Mouse (Mus musculus): Measurements from ENCODE around the gene Zfp639. TPM values are rescaled to one million over a fixed set of nuclear protein-coding genes. Genes with fewer than 3 reads are reported as not detected.

Gene Zfp639
- total RNA-seq, 2 experiments from 2014 or later: 36.4 to 42.9 TPM

- DNase-seq: no peak
These were observed 4.2 kb upstream of the Zfp639 start for GRCm38 (mm10) chr3:32505841-32506240.

DNA sequence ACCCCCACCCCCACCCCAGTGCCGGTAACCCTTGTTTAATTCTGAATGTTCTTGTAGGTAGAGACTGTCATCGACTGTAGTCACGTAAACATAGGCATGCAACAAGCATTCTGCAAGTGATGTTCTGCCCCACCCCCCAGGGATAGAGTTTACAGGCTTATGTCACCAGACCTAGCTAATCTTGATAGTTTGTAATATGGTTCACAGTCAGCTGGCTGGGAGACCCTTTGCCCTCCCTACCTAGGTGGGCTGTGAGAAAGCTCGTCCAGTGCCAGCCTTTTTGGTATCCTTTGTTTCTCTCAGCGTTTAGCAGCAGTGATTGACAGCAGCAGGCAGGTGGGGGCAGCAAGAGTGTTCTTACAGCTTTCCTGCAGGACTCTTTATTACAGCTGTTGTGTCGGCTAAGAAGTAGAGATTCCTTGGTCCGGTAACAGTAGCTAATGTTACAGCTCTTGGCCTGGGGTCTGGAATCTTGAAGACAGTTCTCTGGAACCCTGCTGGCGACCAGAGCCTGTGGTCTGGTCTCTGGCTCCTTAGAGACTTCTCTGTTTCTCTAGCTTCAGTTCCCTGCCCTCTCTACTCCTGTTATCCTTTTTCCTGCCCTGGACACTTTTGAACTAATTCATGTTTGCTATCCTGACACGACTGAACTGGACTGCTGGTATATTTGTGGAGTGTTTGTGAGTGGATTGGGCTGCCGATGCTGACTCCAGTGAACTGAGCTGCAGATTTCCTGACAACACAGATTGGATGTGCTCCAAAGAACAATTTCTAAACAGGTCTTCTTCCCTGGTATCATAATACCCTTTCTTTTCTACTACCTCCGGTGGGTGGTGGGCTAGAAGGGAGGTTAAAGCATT, 3.5 kb upstream of the Zfp639 start:
- no peak for DNase-seq

- peak; percentile 52 to 64 for DNase-seq
These were observed 1.3 kb upstream of the Zfp639 start for GRCm38 (mm10) chr3:32508666-32509324.

- peak; percentile 91 to 92 for DNase-seq
These were observed 524 bp downstream of the Zfp639 start for GRCm38 (mm10) chr3:32510375-32511190.

DNA sequence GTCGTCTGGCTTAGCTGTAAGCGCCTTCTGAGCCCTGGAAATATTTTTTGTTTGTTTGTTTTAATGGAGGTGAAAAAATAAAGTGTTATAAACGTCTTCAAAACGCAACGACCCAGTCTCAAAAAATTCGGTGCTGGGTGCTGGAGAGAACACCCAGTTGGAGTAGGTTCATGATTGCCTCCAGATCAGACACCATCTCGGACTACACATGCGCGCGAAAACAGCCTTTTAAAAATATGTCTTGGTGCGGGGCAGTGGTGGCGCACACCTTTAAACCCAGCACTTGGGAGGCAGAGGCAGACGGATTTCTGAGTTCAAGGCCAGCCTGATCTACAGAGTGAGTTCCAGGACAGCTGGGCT, 1.1 kb downstream of the Zfp639 start:
- DNase-seq: peak in 1 of 2 experiments; percentile 21

GRCm38 (mm10) chr3:32512686-32513284, 2.7 kb downstream of the Zfp639 start:
- DNase-seq: no peak

DNA sequence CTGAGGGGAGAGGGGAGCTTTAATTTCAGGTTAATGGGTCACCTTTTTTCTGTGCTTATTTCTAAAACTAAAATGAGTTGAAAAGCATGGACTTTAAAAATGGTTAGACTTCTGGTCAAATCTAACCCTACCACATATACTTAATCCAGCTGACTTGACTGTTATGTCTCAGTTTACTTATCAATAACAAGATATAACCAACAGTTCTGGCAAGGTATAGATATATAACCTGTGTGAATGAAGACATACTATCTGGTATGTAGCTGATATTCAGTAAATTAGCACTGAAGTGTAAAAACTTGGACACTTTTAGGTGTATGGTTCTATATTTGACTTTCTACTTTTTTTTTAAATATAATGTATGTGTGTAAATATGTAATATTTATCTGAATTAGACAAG, 3.5 kb downstream of the Zfp639 start:
- DNase-seq: no peak

DNA sequence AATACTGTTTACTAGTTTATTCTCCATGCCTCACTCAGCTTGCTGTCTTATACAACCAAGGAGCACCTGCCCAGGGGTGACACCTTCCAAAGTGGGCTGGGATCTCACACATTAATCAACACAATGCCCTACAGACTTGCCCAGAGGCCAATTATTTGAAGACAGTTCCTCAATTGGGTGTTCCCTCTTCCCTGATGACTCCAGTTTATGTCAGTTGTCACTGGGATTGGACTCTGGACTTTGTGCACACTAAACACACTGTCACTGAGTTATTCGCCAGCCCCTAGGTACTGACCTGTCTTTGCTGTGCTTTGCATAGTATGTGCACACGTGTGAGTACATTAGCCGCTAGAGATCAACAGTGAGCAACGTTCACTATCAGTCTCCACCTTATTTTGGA, 17.1 kb downstream of the Zfp639 start:
- no peak for DNase-seq

- DNase-seq: peak; percentile 92 to 94
These were observed 19.3 kb downstream of the Zfp639 start, which contains the start of gene Mfn1 for GRCm38 (mm10) chr3:32529303-32529898. Gene Mfn1 (plus strand): TSS chr3:32529465.

DNA sequence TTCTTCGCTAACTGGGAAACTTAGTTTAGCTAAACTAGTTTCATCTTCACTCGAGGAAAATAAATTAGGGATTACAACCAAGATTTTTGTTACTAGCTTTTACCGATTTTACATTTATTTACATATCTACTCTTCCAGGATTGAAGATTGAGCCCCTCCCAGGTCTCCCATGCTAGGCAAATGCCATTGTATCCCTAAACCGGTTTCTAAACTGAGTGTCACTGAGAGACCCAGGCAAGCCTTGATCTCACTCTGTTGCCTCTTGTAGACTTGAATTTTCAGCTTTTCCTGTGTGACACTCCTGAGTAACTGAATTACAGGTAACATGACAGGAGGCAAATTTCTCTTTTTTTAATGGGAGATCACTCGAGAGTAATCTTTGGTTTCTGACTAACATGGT, 20.0 kb downstream of the Zfp639 start:
- no peak for DNase-seq

- DNase-seq: no peak
These were observed 25.6 kb downstream of the Zfp639 start for GRCm38 (mm10) chr3:32535692-32536091.

DNA sequence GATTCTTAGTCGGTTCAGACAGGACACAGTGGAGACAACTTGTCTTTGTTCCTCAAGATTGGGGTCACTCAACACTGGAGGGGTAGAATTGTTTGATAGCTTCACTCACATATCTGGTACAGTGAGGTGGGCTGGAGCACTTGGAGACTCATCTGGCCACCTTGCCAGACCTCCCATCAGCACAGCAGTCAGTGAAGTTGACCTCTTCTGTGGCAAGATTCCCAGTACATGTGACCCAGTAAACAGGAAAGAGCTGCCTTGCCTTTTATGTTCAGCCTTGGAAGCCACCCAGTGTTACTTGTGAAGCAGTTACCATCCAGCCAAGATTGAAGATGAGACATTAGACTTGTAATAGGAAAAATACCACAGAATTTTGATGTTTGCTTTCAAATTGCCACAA, 27.5 kb downstream of the Zfp639 start:
- peak; percentile 36 to 48 for DNase-seq

- DNase-seq: no peak
These were observed 28.0 kb downstream of the Zfp639 start for GRCm38 (mm10) chr3:32538091-32538490.

DNA sequence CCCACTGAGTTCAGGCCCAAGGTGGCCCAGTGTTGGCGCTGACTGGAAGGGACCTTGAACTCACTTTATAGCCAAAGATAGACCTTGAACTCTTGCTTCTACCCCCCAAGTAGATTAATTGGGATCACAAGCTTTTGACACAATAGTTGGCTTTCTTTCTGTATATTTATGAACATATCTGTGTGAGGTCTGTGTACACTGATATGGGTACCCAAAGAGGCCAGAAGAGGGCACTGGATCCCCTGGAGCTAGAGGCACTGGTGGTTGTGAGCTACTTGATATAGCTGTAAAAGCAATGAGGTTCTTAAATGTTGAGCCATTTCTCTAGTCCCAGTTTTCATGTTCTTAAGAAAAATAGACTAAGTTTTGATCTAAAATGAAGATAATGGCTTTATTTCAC, 43.0 kb downstream of the Zfp639 start:
- no peak for DNase-seq

- no peak for DNase-seq
These were observed 53.3 kb downstream of the Zfp639 start for GRCm38 (mm10) chr3:32563401-32563800.

Other genes with a start within 250 kb of the Zfp639 start
- gene Zmat3, start 144.2 kb upstream of the Zfp639 start, total RNA-seq (2021): 10 to 100 TPM; 67.9 to 69.7 TPM
- gene Pik3ca, start 112.6 kb upstream of the Zfp639 start, total RNA-seq (2021): 10 to 100 TPM; 51.1 to 53.8 TPM
- under 1 TPM; 0.43 to 0.92 TPM for gene Kcnmb3, start 18.0 kb upstream of the Zfp639 start, total RNA-seq (2021)
- gene Mfn1, start 19.2 kb downstream of the Zfp639 start, total RNA-seq (2021): 10 to 100 TPM; 85.1 to 98.9 TPM
- 10 to 100 TPM; 19.2 to 20.4 TPM for gene Gnb4, start 106.3 kb downstream of the Zfp639 start, total RNA-seq (2021)
- gene Actl6a, start 196.0 kb downstream of the Zfp639 start, total RNA-seq (2021): 10 to 100 TPM; 18.0 to 21.4 TPM
- 100 to 1,000 TPM; 193 to 207 TPM for gene Ndufb5, start 226.7 kb downstream of the Zfp639 start, total RNA-seq (2021)
- gene Mrpl47, start 227.3 kb downstream of the Zfp639 start, total RNA-seq (2021): 10 to 100 TPM; 19.3 to 20.6 TPM

Data from layer of hippocampus, postnatal 36 days (tissue).